Mouse (Mus musculus): ENCODE results near the gene Ccdc7b. TPM values are rescaled to one million over a fixed set of nuclear protein-coding genes. Genes with fewer than 3 reads are reported as not detected.
"Not testable (repeated sequence)": the region's sequence is repeated elsewhere in the genome, so short reads cannot be mapped to it uniquely, and the experiment has no call there.

Gene Ccdc7b
- 0.61 TPM in 1 of 2 replicates, not detected in the other for total RNA-seq (2017)

DNA sequence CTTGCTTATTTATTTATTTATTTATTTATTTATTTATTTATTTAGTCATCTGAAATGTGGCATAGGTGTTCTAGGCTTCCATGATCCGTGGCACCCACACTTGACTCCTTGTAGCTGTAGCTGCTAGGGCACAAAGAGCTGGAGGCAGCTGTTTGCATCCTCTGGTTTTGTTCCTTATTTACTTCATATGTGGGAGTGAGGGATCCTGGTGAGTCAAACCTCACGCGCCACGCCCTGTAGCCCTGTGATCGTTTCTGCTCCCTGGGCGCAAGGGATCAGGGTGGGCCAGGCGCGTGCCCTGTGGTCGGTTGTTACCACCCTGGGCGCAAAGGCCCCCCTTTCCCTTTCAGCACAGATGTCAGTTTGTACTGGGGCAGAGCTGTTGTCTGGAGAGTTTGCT, at the start of gene Ccdc7b:
TSS of gene Ccdc7b (plus strand) at position 301 of the 400 bp plus-strand sequence.
- ATAC-seq (ENCODE audit: extremely low read depth, insufficient number of reproducible peaks, low FRiP score, poor library complexity, severe bottlenecking): not testable (repeated sequence)

- ATAC-seq (ENCODE audit: extremely low read depth, insufficient number of reproducible peaks, low FRiP score, poor library complexity, severe bottlenecking): not testable (repeated sequence)
Measured at GRCm38 (mm10) chr8:129065417-129065816, 1.5 kb upstream of the Ccdc7b start, which contains the start of gene Ccdc7a. TSS of gene Ccdc7a (minus strand) at chr8:129065517.

GRCm38 (mm10) chr8:129115761-129116160, 48.8 kb downstream of the Ccdc7b start:
- not testable (repeated sequence) for ATAC-seq (ENCODE audit: extremely low read depth, insufficient number of reproducible peaks, low FRiP score, poor library complexity, severe bottlenecking)

- ATAC-seq (ENCODE audit: extremely low read depth, insufficient number of reproducible peaks, low FRiP score, poor library complexity, severe bottlenecking): no peak
Measured at GRCm38 (mm10) chr8:129131561-129131960, 64.6 kb downstream of the Ccdc7b start, which contains the start of gene Gm10999. TSS of gene Gm10999 (minus strand) at chr8:129131661.

GRCm38 (mm10) chr8:129133475-129133874, 66.5 kb downstream of the Ccdc7b start:
- no peak for ATAC-seq (ENCODE audit: extremely low read depth, insufficient number of reproducible peaks, low FRiP score, poor library complexity, severe bottlenecking)

Other genes starting within 250 kb of the Ccdc7b start
- gene Ccdc7a, start 1.6 kb upstream of the Ccdc7b start, total RNA-seq (2017): not detected in 2 replicates
- not detected in 2 replicates for gene Gm10999, start 64.5 kb downstream of the Ccdc7b start, total RNA-seq (2017)
- 17.4 and 17.7 TPM in 2 replicates for gene 2610044O15Rik8, start 167.3 kb downstream of the Ccdc7b start, total RNA-seq (2017)

All from neutrophil, adult 5-6 weeks (primary cell).